Mouse (Mus musculus): ENCODE data around the gene Irs2. TPM values are rescaled to one million over a fixed set of nuclear protein-coding genes. Genes with fewer than 3 reads are reported as not detected.
A peak's percentile ranks its signal among the peaks of the same experiment; 100 is the strongest.

Gene Irs2
- polyA plus RNA-seq, 1 experiment: 14.6 TPM

DNA sequence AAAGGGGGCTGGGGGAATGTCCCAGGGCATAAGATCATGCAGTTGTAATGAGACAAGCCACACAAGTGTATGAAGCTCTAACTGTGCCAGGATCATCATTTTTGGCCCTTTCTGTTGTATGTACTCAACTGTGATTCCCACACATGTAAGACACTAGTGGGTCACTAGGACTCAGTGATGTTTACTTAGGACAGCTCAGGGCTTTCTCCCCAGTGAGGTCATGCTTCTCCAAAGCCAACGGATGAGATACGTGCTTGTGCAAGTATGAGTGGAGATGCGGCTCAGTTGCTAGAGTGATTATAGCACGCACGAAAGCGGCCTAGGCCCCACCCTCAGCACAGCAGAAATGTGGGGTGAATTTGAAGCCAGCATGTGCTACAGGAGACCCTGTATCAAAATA, 27.4 kb downstream of the Irs2 start:
- no peak overlapping the region for H3K4me3 ChIP-seq (ENCODE audit: insufficient read depth, low read depth, low read length)
- no peak overlapping the region for H3K27ac ChIP-seq (replicated peaks; ENCODE audit: low read depth, low read length)
- H3K4me1 ChIP-seq (ENCODE audit: control insufficient read depth, insufficient read depth, insufficient read length, low read length): no peaks in the 10 kb centered on the region; the same call in 1 of the 2 replicates

DNA sequence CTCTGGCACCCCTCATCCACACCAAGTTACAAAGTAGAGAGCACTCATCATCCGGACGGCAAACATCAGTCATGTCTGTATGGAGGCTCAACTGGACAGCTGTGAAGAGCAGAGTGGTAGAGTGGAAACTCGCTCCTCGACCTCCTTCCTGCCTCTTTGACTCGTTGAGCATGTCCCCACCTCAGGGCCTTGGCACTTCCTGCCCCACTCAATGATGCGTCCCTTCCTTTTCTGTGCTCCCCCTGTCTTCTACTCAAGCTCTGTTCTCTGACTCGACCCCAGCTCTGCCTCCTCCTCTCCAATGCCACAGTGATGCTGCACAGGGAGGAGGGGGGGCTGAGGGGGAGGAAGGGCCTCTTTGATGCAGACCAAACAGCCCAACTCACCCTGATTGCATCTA, 28.3 kb downstream of the Irs2 start:
- H3K27ac ChIP-seq (replicated peaks; ENCODE audit: low read depth, low read length): no peak overlapping the region
- no peaks in the 10 kb centered on the region; the same call in 1 of the 2 replicates for H3K4me1 ChIP-seq (ENCODE audit: control insufficient read depth, insufficient read depth, insufficient read length, low read length)
- no peak overlapping the region for H3K4me3 ChIP-seq (ENCODE audit: insufficient read depth, low read depth, low read length)

DNA sequence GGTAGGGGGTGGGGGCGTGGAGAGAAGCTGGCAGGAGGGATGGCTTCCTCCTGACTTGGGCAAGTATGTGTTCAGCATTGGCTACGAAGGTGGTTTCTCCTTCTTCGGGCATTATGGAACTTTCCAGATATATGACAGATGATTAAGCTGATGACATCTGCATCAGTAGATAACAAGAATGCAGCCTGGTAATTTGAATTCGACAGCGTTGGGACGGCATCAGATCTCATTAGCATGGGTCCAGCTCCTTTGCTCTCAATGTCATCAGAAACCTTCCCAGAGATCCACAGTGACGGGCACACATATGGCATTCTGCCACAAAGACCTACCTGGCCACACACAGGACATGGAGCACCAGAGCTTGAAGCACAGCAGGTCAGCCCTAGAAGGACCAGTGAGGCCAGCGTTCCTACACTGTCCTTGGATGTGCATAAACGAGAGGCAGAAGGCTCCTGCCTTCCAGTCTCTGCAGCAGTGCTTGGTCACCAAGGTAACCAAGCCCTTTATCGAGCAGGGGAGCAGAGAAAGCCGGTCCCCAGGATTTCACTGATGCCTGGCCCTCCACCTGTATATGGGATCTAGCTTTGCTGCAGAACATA, 29.0 kb downstream of the Irs2 start:
- H3K27ac ChIP-seq (replicated peaks; ENCODE audit: low read depth, low read length): no peak overlapping the region
- no peaks in the 10 kb centered on the region; the same call in 1 of the 2 replicates for H3K4me1 ChIP-seq (ENCODE audit: control insufficient read depth, insufficient read depth, insufficient read length, low read length)
- no peak overlapping the region for H3K4me3 ChIP-seq (ENCODE audit: insufficient read depth, low read depth, low read length)

DNA sequence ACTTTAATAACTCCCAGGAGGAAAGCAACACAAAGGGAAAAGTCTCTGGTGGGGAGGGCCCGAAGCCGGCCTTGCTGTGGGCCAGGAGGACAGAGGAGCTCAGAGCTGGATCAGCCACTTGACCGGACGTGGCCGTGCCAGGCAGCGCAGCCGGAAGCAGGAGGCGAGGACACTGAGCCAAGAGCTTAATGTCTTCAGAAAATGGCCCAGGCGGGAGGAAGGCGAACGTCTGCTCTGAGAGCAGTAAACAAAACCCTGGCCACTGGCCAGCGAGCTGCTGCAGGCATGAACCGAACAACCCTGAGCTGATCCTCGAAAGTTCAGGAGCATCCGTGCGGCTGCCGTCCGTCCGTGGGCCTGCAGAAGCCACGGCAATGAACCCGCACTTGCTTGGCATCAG, 29.9 kb downstream of the Irs2 start:
- no peak overlapping the region for H3K27ac ChIP-seq (replicated peaks; ENCODE audit: low read depth, low read length)
- H3K4me1 ChIP-seq (ENCODE audit: control insufficient read depth, insufficient read depth, insufficient read length, low read length): no peaks in the 10 kb centered on the region; the same call in 1 of the 2 replicates
- no peak overlapping the region for H3K4me3 ChIP-seq (ENCODE audit: insufficient read depth, low read depth, low read length)

DNA sequence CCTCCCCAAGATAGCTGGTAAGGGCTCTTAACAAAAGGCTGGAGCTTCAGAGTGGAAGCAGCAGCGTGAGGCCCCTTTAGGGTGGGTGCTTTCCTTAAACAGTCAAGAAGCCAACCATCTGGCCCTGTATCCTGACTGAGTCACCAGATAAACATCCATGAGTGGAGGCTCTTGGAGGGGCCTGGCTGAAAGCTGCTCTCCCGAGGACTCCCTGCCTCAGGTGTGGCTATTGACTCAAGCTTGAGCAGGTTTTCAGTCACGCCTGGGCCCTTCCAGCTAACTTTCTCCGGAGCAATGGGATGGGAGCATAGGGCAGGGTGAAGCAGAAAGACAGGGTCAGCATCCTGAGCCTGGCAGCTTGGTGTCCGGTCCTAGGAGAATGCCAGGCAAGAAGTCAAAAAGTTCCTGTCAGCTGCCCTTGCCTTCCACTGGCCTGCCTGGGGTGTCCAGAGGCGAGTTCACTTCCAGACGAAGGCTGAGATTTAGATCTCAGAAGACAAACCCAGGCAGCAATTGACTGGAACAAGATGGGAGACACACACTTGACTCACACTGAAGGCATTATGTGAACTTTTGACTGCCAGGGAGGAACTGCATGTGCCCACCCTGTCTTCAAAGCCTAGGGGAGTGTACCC, 30.4 kb downstream of the Irs2 start:
- no peak overlapping the region for H3K27ac ChIP-seq (replicated peaks; ENCODE audit: low read depth, low read length)
- H3K4me1 ChIP-seq (ENCODE audit: control insufficient read depth, insufficient read depth, insufficient read length, low read length): no peaks in the 10 kb centered on the region; the same call in 1 of the 2 replicates
- no peak overlapping the region for H3K4me3 ChIP-seq (ENCODE audit: insufficient read depth, low read depth, low read length)

DNA sequence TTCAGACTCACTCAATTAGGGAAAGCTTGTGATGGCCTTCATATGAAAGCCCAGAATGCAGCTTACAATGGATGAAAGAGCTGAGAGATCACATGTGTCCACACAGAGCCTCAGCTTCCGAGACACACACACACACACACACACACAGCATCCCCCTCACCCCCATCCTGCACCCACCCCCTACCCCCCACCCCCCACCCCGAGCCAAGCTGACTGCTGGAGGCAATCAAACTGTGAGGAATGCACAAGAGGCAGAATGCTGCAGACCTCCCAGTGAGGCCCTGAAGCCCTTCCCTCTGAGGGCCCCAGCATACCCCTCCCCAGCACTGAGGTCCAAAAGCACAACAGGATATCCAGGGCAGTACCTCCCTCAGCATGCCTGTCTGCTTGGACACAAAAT, 33.6 kb downstream of the Irs2 start:
- Histone ChIP-seq H3K4me1 (ENCODE audit: control insufficient read depth, insufficient read depth, insufficient read length, low read length) (peaks cover 3% of the 10 kb centered on the region), H3K27ac (replicated peaks; ENCODE audit: low read depth, low read length) (no peak overlapping the region), H3K4me3 (ENCODE audit: insufficient read depth, low read depth, low read length) (no peak overlapping the region)

DNA sequence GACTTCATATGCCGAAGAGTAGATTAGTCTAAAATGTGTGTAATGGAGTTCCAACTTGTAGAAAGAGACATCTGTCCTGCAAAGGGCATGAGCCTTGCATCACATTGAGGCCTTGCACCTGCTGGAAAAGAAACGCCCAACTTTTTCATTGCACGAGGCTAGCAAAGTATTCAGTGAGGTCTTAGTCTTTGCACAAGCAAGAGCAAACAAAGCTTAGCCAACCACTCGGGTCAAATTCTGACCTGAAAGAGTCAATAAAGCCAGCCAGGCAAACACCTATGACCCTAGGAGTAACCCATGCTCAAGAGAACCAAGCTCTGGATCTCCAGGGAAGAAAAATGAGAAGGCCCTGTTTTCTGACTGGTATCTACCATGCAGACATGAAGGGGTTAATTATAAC, 34.1 kb downstream of the Irs2 start:
- no peak overlapping the region for H3K4me3 ChIP-seq (ENCODE audit: insufficient read depth, low read depth, low read length)
- H3K27ac ChIP-seq (replicated peaks; ENCODE audit: low read depth, low read length): no peak overlapping the region
- peaks cover 3% of the 10 kb centered on the region for H3K4me1 ChIP-seq (ENCODE audit: control insufficient read depth, insufficient read depth, insufficient read length, low read length)

DNA sequence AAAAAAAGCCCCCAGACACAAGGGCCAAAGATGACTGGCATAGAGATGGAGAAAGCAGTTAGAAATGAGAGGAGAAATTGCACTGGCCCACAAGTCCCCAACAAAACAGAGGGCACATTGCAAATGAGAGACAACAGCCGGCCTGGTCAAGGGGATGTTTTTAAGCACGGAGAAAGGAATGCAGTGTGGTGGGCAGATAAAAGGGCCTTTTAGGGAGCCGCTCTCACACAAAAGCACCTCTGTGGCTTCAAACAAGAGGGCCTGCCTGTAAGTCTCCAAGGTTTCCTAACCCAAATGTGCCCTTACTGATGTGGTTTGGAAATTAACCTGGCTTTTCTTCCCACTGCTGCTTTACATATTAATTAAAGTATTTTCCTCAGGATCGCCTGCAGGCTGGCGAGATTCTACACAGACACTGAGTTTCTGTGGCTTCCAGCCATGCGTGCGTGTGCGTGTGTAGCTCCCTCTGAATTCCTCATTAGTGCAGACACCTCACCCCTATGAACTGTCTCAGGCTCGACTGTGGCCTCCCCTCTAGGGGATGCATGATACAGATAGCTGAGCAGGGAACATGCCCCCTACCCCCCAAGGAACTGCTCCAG, 35.3 kb downstream of the Irs2 start:
- H3K27ac ChIP-seq (replicated peaks; ENCODE audit: low read depth, low read length): no peak overlapping the region
- H3K4me1 ChIP-seq (ENCODE audit: control insufficient read depth, insufficient read depth, insufficient read length, low read length): peaks cover 3% of the 10 kb centered on the region; the same call in 1 of the 2 replicates
- no peak overlapping the region for H3K4me3 ChIP-seq (ENCODE audit: insufficient read depth, low read depth, low read length)

DNA sequence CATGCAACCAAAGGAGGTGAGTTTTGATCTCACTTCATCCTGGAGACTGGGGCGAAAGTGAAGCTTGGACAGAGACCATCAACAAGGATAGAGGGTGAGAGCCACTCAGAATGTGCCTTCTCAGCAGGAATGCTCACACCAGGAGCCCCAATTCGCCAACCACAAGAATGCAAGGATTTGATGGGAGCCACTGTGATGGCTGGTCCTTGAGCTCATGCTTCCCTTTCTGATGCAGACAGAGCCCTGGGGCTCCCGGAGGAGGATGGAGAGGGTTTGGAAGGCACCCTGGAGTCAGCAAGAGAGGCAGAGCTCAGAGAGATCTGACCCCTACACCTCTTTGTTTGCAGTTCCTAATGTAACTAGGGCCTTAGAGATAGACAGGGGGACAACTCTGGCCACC, 36.3 kb downstream of the Irs2 start:
- Histone ChIP-seq H3K4me1 (ENCODE audit: control insufficient read depth, insufficient read depth, insufficient read length, low read length) (peaks cover 3% of the 10 kb centered on the region; the same call in 1 of the 2 replicates), H3K27ac (replicated peaks; ENCODE audit: low read depth, low read length) (no peak overlapping the region), H3K4me3 (ENCODE audit: insufficient read depth, low read depth, low read length) (no peak overlapping the region)

DNA sequence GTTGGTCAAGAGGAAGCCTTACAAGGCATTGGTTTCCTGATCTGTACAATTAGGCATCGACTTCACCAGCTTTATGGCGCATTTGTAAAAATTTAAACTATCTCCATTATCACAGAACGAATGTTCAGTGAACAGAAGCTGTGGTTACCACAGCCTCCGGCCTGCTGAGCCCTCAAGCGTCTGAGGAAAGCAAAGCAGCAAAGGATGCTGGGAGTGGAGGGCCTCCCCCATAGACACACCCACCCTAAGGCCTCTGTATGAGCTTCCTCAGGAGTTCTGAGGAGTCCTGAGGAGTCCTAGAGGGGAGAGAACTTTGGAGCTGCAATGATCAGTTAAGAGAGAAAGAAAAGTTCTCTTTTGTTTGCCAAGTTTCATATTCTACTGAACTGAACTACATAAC, 36.7 kb downstream of the Irs2 start:
- Histone ChIP-seq H3K27ac (replicated peaks; ENCODE audit: low read depth, low read length) (no peak overlapping the region), H3K4me1 (ENCODE audit: control insufficient read depth, insufficient read depth, insufficient read length, low read length) (peaks cover 3% of the 10 kb centered on the region; the same call in 1 of the 2 replicates), H3K4me3 (ENCODE audit: insufficient read depth, low read depth, low read length) (no peak overlapping the region)

DNA sequence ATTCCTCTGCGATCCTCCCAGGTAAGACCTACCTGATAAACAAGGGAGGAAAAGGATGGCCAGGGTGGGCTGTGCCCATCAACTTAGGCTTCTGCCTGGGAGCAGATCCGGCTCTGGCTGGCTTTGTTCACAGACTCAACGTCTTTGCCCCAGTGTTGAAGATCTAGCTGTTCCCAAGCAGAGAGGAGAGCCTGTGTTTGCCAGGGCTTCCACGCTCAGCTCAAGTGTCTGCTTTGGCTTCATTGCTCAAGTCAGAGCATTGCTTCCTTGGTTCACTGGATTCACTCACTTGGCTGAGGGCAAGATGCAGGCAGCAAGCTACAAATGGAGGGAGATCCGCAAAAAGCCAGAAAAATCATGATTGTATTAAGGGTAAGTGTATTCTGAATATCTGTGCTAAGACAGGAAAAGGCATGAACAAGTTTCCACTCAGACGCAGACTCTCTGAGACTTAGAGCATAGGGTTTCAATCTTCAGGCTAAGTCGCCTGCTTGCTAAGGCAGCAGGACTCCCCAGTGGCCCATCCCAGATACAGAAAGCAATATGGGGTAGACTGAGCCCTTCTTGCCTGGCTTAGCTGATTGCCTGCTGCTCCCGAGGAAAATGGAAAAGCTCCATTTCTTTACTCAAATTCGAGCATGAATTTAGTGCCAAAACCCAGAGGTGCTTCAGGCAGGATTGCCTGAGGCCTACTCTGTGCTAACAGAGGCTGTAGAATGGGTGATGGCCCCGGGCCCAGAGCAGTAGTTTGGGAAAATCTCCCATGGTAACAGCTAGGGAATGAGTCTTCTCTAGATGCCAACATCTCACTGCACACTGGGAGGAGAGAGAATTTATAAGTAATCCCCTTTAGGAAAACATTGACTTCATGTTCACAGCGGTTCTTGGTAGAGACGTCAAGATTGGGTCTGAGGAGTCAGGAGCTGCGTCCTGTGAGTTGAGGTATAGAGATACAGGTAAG, 37.5 kb downstream of the Irs2 start:
- peaks cover 3% of the 10 kb centered on the region; the same call in 1 of the 2 replicates for H3K4me1 ChIP-seq (ENCODE audit: control insufficient read depth, insufficient read depth, insufficient read length, low read length)
- peak overlapping the region; percentile 40; the same call in 1 of the 2 replicates for H3K27ac ChIP-seq (replicated peaks; ENCODE audit: low read depth, low read length)
- no peak overlapping the region for H3K4me3 ChIP-seq (ENCODE audit: insufficient read depth, low read depth, low read length)

DNA sequence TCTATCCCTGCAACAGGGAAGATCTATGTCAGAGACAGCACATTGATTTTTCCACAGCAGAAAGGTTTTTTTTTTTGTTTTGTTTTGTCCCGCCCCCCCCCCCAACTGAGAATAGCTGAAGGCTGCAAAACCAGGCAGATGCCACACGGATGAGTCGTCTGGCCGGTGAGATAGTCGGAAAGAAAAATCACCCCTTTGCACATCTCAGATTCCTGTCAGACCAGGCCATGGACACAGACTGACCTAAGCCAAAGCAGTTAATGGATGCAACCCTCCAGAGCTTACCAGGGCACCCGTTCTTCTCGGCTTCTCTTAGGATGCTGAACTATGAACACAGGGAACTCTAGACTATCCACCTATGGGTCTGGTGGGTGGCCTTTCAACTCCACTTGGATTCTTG, 39.6 kb downstream of the Irs2 start:
- Histone ChIP-seq H3K4me3 (ENCODE audit: insufficient read depth, low read depth, low read length) (no peak overlapping the region), H3K4me1 (ENCODE audit: control insufficient read depth, insufficient read depth, insufficient read length, low read length) (peaks cover 3% of the 10 kb centered on the region; the same call in 1 of the 2 replicates), H3K27ac (replicated peaks; ENCODE audit: low read depth, low read length) (no peak overlapping the region)

DNA sequence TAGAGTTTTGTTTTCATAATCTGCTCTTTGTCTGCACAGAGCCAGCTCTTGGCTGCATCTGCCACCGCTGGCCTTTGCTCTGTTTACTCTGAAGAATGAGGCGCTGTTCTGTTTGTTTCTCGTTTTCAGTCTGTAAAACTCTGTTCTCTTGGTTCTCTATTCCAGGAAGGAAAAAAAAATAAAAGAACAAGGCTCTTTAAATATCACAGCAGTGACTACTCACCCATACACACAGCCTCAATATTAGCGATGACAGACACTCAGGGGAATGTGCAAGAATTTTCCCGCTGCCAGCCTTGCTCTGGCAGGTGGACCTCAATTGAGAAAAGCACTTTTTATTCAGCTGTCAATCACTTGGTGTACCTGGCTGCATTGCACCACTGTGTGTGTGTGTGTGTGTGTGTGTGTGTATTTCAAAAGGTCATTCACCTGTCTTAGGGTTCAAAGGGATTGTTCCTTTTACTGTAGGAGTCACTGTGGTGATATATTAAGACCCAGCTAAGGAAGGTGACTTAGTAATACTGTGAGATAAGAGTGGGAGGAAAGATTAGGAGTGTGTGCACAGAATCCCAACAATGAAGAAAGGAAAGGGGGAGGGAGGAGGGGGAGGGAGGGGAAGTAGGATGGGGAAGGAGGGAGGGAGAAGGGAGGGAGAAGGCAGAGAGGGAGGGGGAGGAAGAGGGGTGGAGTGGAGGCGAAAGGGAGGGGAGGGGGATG, 42.7 kb downstream of the Irs2 start:
- peaks cover 3% of the 10 kb centered on the region; the same call in 1 of the 2 replicates for H3K4me1 ChIP-seq (ENCODE audit: control insufficient read depth, insufficient read depth, insufficient read length, low read length)
- H3K27ac ChIP-seq (replicated peaks; ENCODE audit: low read depth, low read length): no peak overlapping the region
- no peak overlapping the region for H3K4me3 ChIP-seq (ENCODE audit: insufficient read depth, low read depth, low read length)

DNA sequence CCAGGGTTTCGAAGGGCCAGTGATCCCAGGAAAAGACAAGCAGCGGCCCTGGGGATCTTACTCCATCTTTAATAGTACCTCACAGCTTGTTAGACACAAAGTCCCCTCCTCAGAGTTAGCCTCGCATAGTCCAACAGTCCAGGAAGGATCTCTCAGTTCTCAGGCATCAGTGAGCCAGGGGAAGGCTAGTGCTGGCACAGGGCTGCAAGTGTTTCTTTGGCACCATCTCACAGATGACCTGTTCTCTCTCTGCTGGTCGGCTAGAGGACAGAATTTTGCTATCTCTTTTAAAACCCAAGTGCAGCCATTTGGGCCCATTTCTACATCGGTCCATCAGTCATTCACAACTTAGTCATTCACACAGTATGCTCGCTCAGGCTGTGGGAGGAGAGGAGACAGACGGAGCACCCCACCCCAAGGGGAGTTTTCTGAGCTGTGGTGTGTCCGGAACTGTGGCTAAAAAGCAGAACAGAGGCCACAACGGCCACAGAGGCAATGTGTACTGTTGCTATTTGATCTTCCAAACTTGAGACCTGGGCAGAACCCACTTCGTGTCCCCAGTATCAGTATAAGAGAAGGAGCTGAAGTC, 43.7 kb downstream of the Irs2 start:
- Histone ChIP-seq H3K27ac (replicated peaks; ENCODE audit: low read depth, low read length) (no peak overlapping the region), H3K4me3 (ENCODE audit: insufficient read depth, low read depth, low read length) (no peak overlapping the region), H3K4me1 (ENCODE audit: control insufficient read depth, insufficient read depth, insufficient read length, low read length) (no peaks in the 10 kb centered on the region; the same call in 1 of the 2 replicates)
